Mouse (Mus musculus): ENCODE data around the gene Cela3a. TPM values are rescaled to one million over a fixed set of nuclear protein-coding genes. Genes with fewer than 3 reads are reported as not detected.

Gene Cela3a
- total RNA-seq, 4 experiments from 2014 or later: not detected

Other genes with a start within 250 kb of the Cela3a start
- gene Wnt4, start 132.3 kb downstream of the Cela3a start, total RNA-seq (2022): 1 to 10 TPM; 8.9 to 9.9 (median 9.5) TPM
- gene Cdc42, start 52.1 kb downstream of the Cela3a start, total RNA-seq (2022): 100 to 1,000 TPM; 310 to 362 (median 328) TPM
- not detected for gene Cela3b, start 20.7 kb upstream of the Cela3a start, total RNA-seq (2022)
- not detected for gene 1700013G24Rik, start 43.5 kb upstream of the Cela3a start, total RNA-seq (2022)
- 1 to 10 TPM; 4.1 to 6.4 (median 6.0) TPM for gene Hspg2, start 59.0 kb upstream of the Cela3a start, total RNA-seq (2022)
- not detected for gene Ldlrad2, start 164.8 kb upstream of the Cela3a start, total RNA-seq (2022)
- 100 to 1,000 TPM; 127 to 138 (median 131) TPM for gene Usp48, start 184.0 kb upstream of the Cela3a start, total RNA-seq (2022)